Mouse (Mus musculus) embryo, embryonic 11 days (tissue): ENCODE data around the gene Setd1b.

ENCODE experiments used
- DNase-seq: peaks from one replicate; pipeline ENCODE4 v3.0.0-alpha.2; 2015

The Setd1b gene

DNA sequence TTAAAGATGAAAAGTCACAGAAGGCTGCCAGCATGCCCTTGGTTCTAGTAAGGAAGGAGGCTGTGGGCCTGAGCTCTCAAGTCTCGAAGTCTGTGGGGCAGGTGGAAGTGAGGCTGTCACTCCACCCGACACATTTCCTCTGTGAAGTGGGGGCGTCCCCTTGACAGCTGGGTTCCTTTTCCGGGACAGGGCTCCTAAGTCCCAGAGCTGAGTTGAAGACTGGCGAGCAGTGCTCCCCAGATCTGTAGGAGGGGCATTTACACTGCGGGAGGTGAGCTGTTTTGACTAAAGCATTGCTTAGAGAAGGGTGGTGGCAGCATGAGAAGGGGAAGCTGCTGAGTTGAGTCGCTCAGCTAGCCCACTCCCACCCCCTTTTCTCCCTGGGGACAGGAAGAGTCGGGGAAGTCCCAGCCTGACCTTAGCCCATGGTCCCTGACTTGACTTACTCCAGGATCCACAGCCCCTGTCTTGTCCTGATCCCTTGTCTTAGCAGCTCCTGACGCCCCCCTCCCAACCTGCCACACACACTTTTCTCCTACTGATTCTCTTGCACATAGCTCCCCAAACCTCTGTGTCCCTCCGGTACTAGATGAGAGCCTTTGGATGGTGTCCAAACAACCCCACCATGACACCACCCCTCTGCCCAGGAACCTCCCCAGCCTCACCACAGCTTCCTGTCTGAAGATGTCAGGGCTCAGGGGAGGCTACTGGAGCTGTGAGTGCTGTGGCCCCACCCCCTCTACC is 13.4 kb upstream of the Setd1b start:
- no peak for DNase-seq

DNA sequence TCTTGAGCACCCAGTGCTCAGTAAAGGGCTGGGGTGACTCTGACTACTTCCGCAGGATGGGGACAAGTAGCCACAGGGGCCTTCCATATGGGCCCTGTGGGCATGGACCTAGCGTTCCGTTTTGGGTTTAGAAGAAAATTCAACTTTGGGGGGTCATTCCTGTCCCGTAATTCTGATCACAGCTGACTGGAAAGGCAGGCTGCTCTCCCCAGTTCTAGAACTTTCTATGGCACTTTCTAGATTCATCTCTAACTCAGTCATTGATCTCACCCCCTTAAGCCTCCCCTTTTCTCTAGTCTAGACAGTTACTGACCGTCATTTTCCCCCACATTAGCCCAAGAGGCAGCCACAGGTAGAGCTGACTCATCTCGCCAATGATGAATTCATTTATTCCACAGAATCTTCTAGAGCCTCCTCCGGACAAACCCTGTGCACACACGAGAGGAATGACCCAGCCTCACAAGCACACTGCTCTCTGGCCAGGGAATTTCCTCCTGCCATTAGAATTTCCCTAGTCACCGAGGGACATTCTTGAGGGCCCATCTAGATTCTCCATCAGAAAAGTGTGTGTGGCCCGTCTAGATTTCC is 12.7 kb upstream of the Setd1b start:
- no peak for DNase-seq

DNA sequence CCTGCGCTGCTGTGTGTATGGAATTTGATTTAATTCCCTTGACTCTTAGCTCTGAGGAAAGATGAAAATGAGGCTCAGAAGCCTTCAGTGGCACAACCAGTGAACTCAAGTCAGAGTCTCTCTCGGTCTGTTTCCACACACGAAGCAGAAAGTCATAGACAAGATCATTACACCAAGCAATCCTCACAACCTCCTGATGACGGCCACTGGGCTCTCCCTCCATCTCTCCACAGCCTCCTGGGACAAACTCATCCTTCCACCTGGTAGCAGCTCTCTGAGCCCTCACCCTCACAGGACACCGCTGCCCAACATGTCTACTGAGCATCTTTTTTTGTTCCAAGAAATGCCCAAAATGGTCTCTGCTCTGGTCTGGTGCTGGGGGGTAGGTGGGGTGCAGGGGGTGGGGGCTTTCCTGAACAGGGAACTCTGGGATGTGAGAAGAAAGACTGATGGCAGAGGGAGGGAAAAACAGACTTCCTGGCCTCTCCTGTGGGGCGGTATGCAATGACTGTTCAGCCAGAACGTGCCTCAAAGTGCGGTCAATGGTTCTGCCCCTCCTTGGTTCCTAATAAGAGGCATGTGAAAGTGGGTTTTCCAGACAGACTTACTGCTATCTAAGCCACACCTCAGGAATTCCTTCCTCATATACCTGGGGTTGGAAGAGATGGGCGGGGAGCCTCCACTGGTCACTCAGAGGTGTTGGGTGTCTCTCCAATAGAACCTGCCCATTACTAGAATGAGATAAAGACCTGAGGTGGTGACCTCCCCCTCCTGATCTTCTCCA is 11.8 kb upstream of the Setd1b start:
- DNase-seq: no peak

DNA sequence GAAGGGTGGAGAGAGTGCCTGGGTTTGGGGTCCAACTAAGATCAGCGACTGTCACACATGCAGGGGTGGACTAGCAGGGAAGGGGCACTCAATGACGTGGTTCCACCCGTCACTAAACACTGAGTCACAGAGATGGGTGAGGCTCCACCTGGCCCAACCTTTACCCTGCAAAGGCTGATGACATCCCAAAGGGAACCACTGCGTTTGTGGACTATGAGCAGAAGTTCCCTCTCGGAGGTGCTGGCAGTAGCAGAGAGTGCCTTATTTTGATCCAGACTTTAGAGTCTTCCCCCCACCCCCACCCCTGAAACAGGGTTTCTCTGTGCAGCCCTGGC is 11.2 kb upstream of the Setd1b start:
- DNase-seq: no peak

DNA sequence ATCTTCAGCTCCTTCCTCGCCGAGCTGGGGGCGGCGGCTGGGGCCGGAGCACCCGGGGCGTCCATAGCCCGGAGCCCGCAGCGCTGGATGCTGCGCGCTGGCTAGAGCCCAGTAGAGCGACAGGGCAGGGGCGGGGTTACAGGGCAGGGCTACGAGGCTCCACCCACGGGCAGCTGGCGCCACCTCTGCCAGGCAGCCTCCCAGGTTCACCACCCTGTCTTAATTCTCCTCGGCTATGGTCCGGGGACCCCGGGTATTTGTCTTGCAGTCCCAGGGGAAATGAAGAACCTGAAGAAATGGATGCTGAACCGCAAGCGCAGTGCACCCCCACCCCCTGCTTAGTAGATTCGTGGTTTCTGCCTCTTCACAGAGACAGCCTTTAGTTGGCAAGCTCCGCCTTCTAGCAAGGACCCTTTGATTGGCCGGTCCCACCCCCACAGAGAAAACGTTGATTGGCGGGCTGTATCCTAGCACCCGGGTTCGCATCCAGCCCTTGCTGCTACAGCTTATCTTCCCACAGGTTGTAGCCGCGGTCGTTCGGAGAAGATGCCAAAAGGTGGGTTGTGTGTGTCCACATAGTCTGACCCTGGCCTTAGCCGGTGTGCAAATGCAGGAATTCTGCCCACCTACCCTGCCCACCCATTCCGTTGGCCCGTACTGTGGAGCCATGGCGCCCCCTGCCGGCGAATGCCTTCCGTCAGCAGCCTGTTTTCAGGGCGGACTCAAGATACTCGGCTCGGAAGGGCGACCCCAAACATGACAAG is 9.5 kb upstream of the Setd1b start, which contains the start of gene Rhof:
Gene Rhof, minus strand, starts transcription at position 385 of the 764 bp plus-strand sequence.
- peak; percentile 83 for DNase-seq

DNA sequence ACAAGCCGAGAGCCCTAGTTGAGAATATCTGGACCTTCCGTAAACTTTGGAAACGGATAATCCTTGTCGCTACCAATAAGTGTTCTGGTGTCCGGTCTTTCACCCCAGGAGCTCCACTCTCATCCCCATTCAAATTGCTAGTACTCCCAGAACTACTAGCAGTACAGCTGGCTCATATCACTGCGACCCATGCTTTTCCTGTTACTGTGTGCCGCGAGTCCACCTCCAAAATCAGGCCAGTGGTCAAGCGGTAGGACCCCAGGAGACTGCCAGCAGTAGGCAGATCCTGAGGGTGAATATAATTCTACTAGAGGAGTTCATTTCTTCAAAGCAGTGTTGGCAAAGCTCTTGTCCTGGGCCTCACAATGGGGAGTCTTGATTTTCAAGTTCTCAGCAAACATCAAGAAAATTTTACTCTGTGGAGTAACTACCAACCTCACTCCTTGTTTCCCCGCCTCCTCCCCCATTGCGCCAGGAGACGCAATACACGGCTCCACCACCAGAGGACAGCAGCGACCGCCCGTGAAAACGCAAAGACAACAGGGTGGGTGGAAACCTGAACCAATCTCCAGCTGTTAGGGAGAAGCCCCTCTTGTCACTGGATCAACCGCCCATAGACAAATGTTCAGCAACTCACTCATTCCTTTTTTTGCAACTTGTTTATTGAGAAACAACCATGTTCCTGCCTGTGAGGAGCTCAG is 8.8 kb upstream of the Setd1b start:
- peak; percentile 85 for DNase-seq

DNA sequence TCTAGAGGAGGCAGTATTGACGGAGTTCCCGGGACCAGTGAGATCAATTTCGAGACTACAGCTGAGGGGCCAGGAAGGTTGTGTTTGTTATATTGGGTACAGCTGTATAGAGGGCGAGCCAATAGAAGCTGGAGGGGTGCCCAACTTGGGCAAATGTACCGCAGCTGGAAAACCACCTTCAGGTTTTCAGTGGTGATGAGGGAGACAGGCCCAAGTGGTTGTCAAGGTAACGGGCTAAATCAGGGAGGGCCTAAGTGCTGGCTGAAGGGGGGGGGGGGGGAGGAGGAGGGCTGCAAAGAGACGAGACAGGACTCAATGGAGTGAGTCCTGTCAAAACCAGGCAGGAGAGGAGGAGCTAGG is 8.2 kb upstream of the Setd1b start:
- no peak for DNase-seq

DNA sequence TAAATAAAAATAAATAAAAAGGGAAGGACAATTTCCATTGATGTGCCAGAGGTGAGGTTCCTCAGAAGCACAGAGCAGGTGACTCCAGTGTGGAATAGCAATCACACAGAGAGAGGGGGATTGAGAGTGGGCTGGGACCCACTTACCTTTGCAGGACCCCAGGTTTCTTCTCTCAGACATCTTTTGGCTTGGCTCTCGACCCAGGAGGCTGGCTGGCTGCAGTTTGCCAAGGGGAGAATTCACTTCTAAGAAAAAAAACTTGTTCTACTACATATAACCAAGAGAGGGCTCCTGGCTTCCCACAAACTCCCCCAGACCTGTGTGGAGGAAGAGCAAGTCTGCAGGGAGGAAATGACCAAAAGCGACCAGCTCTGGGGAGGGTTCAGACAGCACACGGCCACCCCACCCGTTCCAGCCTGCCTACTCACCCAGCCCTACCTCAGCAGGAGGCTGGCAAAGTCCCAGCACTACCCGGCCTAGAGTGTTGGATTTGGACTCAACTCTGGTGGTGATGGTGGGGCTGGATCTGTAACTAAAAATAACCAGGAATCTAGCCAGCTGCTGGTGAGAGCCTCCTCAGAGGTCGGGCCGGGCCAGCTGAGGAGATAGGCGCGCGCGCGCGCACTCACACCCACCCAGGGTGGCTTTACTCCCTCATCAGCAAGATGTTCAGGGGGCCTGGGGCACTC is 7.7 kb upstream of the Setd1b start:
- DNase-seq: peak; percentile 42

DNA sequence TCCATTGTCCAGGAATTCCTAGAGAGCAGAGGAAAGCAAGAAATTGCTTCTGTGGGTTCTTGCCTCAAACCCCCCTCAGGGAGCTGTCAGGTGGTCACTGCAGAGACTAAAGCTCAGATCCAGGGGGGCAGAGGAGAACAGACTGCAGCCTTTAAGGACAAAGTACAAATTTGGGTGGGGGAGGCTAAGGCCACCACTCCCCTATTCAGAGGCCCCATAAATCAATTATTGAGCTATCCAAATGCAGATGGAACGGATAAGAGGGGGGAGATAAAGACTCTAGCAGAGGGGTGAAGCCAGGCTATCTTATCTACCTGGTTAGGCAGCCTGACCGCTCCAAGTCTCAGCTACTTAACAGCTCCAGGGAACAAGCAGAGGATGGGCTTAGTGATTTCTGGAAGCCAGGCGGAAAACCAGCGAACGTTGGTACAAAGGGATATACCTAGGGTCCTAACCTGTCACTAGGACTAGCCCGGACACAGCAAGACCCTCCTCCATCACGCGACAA is 7.1 kb upstream of the Setd1b start:
- no peak for DNase-seq

DNA sequence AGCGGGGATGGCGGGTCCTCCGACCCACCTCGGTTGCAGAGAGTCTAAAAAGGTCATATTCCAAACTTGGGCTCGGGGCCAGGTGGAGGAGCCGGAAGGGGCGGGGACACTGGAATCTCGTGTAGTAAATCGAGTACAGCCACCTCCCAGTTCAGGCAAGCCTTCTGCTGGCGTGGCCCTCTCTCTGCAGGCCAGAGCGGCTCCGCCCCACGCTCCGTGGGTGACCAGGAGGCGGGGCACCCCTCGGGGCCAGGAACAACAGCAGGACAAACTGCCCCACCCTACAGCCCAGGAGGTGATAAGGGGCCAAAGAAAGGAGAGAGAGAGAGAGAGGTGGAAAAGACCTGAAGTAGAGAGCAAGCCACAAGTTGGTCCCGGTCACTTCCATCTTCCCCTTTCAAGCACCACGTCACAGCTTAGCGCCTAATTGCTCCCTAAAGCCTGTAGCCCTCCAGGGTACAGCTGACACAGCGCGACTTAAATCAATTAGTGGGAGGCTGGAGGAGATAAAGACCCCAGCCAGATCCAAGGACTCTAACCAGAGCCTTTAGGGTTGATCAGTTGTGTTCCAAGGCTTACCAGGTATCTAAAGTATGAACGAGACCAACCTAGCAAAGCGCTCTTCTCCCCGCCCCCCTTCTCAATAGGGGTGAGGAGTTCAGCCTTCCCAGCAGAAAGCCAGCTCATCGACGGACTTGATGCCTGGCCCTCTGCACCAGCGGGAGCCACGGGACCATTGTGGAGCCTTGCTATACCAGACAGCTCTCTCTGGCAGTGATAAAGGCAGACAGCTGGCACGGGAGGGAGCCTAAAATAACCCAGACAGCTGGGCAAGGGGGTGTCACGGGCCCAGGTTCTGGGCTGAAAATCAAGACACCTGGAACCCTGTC is 6.3 kb upstream of the Setd1b start:
- peak; percentile 74 for DNase-seq

DNA sequence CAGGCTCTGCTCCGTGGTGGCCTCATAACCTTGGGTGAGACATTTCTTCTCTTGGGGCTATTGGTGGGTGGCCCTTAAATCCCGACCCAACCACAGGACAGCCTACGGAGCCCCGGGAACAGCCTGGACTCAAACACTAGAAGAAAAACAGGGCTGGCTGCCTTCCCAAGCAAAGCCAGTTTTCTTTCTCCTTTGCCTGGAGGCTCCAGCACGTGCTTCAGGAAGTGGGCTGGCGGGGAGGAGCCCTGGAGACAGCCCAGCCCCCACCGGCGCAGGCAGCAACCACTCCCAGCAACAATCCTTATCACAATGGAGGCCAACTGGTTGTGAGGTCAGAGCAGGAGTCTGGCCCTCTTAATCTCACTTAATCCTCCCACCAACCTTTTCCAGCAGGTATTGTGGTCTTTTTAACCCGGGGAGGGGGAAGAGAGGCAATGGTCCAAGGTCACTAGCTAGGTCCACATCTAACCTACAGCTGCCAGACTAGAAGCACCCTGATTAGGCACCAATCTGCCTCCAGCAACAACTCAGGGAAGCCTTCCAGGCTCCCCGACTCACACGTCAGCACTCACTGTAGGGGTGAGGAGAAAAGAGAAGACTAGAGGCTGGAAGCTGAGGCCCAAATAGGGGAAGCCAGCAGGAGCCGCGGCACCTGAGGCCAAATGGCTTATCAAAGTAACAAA is 5.5 kb upstream of the Setd1b start:
- peak; percentile 88 for DNase-seq

DNA sequence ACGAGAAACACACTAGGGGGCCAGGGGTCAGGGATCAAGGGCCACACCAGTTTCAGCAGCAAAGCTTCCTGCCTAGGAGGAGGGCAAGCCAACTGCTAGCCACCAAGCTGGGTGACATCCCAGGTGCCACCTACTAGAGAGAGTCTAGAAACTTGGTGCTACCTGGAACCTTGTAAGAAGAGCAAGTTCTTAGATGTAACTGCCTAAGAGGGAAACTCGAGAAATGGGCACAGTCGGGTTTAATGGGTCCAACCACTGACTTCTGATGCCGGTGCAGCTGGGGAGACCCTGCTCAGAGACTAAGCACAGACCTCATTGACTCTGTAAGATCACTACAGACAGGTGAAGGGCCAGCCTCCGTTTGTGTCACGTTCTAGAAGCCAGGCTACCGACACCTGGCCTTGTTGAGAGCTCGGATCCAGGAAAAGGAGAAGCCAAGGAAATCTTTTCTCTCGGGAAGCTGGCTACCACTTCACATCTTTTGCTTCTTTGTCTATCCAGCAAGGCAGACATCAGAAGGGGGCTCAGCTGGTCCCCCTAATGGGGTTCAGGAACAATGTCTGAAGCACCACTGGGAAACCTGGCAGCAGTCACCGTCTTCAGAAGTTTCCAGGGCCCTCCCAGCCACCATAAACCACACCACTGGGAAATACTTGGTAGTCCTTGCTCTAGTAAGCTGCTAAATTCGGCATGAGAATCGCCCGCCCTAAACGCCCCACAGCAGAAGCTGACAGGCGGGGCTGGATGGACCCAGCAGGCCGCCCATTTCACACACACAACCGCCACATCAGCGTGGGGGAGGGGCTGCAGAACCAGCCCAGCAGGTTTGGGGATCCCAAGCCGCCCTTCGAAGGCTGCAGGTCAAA is 4.7 kb upstream of the Setd1b start:
- DNase-seq: peak; percentile 87

DNA sequence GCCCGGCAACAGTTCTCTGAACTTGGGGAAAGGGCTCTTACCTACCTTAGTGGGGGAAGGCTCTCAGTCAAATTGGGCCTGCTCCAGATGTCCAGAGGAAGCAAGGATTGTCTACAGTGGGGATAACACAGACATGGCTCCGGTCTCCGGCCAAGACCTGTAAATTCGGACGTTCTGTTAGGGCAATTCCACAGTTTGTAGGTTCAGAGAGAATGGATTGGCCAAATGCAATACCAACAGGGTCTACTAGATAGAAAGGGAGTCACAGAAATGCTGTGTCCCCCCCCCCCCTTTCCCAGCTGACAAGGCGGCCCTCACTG is 4.1 kb upstream of the Setd1b start:
- no peak for DNase-seq

DNA sequence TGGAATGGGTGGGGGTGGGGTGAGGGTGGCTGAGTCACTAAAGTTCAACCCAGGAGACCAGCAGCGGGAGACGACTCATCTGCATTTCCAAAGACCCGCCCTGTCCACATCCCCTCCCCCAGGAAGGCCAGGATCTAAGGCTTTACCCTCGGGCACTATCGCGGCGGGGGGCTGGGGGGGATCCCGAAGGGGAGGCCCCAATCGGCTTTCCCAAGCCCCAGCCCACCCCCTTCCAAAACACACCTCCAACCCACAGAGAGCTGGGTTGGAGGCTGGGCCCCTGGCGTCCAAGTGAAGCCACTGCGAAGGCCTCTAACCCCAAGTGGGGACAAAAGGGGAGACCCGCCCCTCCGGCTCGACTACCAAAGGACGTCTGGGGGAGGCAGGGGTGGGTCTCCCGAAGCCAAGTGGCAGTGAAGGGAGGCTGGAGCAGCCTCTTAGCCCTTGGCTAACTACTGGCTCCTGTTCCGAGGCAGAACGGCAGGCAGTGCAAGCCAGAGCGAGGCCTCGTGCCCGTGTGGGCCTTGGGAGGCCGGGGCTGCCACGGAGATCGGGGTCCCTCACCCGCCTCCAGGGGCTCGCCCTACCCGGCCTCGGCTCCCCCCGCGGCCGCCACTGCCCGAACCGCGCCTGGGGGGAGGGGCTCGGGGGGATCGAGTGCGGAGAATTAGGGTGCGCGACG is 3.6 kb upstream of the Setd1b start:
- DNase-seq: peak; percentile 94

DNA sequence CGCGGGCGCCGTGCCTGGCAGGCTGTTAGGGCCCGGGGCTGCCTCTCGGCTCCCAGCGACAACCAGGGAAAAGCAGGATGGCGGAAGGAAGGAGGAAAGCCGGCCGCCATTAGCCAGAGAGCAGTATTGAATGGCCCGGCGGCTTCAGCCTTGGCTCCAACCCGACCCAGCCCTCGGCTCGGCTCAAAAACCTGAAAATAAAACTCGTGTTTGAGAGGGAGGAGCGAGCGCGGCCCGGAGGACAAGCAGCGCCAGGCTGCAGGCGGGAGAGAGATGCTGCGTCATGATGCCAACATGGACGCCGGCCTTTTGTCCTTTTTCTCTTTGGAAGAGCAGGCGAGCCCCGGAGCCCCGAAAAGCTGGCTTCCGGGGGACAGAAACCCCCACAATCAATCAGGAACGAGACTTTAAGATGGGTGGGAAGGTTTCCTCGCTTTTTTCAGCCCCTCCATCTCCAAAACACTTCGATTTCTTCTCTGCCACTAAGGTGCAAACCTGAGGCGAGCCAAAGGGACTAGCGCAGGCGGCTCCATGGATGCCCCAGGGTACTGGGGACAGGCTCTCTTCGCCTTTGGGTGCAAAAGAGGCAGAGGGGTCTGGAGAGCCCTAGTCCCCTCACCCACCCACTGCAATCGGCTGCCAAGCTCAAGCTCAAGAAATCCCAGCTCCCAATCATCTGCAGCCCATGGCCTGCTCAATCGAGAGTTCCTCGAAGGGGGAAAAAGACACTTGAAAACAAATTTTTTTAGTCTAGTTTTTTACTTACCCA is 2.9 kb upstream of the Setd1b start:
- DNase-seq: peak; percentile 84

DNA sequence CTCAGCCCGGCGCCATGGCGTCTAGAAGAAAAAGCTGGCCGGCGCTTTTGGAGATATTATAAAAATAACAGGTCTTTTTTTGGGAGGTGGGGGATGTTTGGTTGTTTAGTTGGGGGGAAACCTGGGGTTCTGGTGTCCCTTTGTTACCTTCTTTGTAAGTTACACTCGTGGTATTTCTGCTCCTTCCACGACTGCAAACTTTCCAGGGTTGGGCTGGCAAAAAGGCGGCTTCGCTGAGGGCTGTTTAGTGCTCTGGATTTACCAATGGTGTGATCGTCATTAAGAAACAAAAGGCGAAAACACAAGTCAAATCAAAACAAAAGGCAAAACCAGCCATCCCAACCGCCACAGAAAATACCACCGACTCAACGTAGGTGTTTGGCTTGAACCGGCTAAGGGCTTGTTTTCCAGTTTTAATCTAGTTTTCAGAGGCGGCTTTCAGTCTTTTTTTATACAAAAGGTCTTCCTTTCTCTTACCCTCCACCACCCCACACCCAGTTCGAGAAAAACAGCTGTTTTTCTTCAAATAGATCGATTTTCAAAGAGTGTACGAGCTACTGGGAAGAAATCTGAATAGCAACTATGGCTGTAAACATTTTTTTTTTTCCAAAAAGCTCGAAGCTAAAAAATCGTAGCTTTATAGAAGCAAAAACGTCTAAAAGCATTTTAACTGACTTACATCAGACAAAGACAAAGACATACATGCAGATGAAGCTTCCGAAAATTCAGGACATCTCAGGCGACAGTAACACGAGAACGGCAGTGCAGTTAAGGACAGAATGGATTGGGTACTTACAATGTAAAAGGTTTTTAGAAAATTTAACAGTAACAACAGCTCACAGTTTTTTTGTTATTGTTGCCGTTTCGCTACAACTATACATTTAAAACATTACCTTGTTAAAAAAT is 2.0 kb upstream of the Setd1b start:
- DNase-seq: peak; percentile 56
